Mouse (Mus musculus) kidney, embryonic 14.5 days (tissue): ENCODE data around the gene Timp3. TPM values are rescaled to one million over a fixed set of nuclear protein-coding genes. Genes with fewer than 3 reads are reported as not detected.

Experiments used
- ATAC-seq: fragments of 200-750 bp; cut with Nextera tagmentation; 2 replicates; pipeline ENCODE4 v1.8.0; 2017; ENCODE audit warnings: moderate number of reproducible peaks, mild to moderate bottlenecking, moderate TSS enrichment, moderate library complexity; ENCODE audit not compliant: low FRiP score, low TSS enrichment
- H3K27ac ChIP-seq: fragments of 300-500 bp; sonication (generic); 2 replicates; pipeline ENCODE4 v1.5.1; 2014; ENCODE audit warnings: low read depth, mild to moderate bottlenecking, low read length, moderate library complexity, mixed read lengths
- H3K27me3 ChIP-seq: fragments of 300-500 bp; sonication (generic); 2 replicates; pipeline ENCODE4 v1.6.1; 2014; ENCODE audit warnings: mild to moderate bottlenecking, low read length; ENCODE audit not compliant: control insufficient read depth, insufficient read depth
- H3K36me3 ChIP-seq: fragments of 300-500 bp; sonication (generic); 2 replicates; pipeline ENCODE4 v1.6.1; 2014; ENCODE audit warnings: low read length, mixed read lengths; ENCODE audit not compliant: control insufficient read depth, insufficient read depth
- H3K4me1 ChIP-seq: fragments of 300-500 bp; sonication (generic); 2 replicates; pipeline ENCODE4 v1.6.1; 2014; ENCODE audit warnings: low read length, mixed read lengths; ENCODE audit not compliant: control insufficient read depth, insufficient read depth
- H3K4me2 ChIP-seq: fragments of 300-500 bp; sonication (generic); replicated peaks from 2 replicates; pipeline ENCODE4 v1.6.1; 2014; ENCODE audit warnings: low read depth, mild to moderate bottlenecking, low read length
- H3K4me3 ChIP-seq: fragments of 300-500 bp; sonication (generic); 2 replicates; pipeline ENCODE4 v1.5.1; 2014; ENCODE audit warnings: mild to moderate bottlenecking, low read length
- H3K9ac ChIP-seq: fragments of 300-500 bp; sonication (generic); 2 replicates; pipeline ENCODE4 v1.6.1; 2014; ENCODE audit warnings: low read depth, mild to moderate bottlenecking, low read length, moderate library complexity
- H3K9me3 ChIP-seq: fragments of 300-500 bp; sonication (generic); 2 replicates; pipeline ENCODE4 v1.6.1; 2016; ENCODE audit warnings: low read length; ENCODE audit not compliant: control insufficient read depth
- WGBS: fragments of 180-500 bp; shearing (Covaris S2); extraction: QIAGEN DNeasy Blood & Tissue Kit; methylation state at CpG from one replicate; pipeline ENCODE4 v1.1.7; 2014; 5-methylcytosine and 5-hydroxymethylcytosine counted together
- polyA plus RNA-seq: library from polyadenylated mRNA; unstranded; fragments of >200 nt; fragmentation: Nextera tagmentation; extraction: Ambion mirVana; gene quantifications from 2 replicates; pipeline ENCODE4 v1.2.1, GENCODE M21; 2014

The Timp3 gene
- polyA plus RNA-seq, 1 experiment from 2014 or later: 60.1 TPM

GRCm38 (mm10) chr10:86317633-86318032, 17.5 kb downstream of the Timp3 start:
- no peaks in the 10 kb centered on the region for H3K9me3 ChIP-seq
- ATAC-seq: no peak
- WGBS: 84% methylated on average over 7 of the region's 7 CpGs
- H3K4me2 ChIP-seq: no peak overlapping the region
- no peaks in the 10 kb centered on the region for H3K36me3 ChIP-seq
- H3K27ac ChIP-seq: no peak overlapping the region
- no peak overlapping the region for H3K4me3 ChIP-seq
- H3K9ac ChIP-seq: no peak overlapping the region
- no peaks in the 10 kb centered on the region; the same call in 1 of the 2 replicates for H3K27me3 ChIP-seq
- peaks cover 13% of the 10 kb centered on the region; the same call in 1 of the 2 replicates for H3K4me1 ChIP-seq

GRCm38 (mm10) chr10:86318552-86319140, 18.5 kb downstream of the Timp3 start:
- no peak for ATAC-seq
- Histone ChIP-seq H3K27me3 (no peaks in the 10 kb centered on the region; the same call in 1 of the 2 replicates), H3K27ac (no peak overlapping the region), H3K4me1 (peaks cover 13% of the 10 kb centered on the region; the same call in 1 of the 2 replicates), H3K4me3 (no peak overlapping the region), H3K36me3 (no peaks in the 10 kb centered on the region), H3K4me2 (no peak overlapping the region), H3K9ac (no peak overlapping the region), H3K9me3 (no peaks in the 10 kb centered on the region)
- WGBS: 87% methylated on average over 5 of the region's 5 CpGs

GRCm38 (mm10) chr10:86319526-86319925, 19.4 kb downstream of the Timp3 start:
- no peaks in the 10 kb centered on the region for H3K9me3 ChIP-seq
- ATAC-seq: no peak
- no peak overlapping the region for H3K27ac ChIP-seq
- peaks cover 13% of the 10 kb centered on the region; the same call in 1 of the 2 replicates for H3K4me1 ChIP-seq
- no peaks in the 10 kb centered on the region; the same call in 1 of the 2 replicates for H3K27me3 ChIP-seq
- no peak overlapping the region for H3K4me3 ChIP-seq
- H3K9ac ChIP-seq: no peak overlapping the region; the same call in 1 of the 2 replicates
- H3K36me3 ChIP-seq: no peaks in the 10 kb centered on the region
- H3K4me2 ChIP-seq: no peak overlapping the region
- 29% methylated on average over 3 of the region's 3 CpGs for WGBS

- 0 out of 2 replicates have a peak, but pooled peaks cover 11% of the 10 kb centered on the region for H3K4me1 ChIP-seq
- H3K4me3 ChIP-seq: no peak overlapping the region
- no peak overlapping the region for H3K27ac ChIP-seq
- 88% methylated on average over 5 of the region's 5 CpGs for WGBS
- H3K4me2 ChIP-seq: no peak overlapping the region
- no peaks in the 10 kb centered on the region; the same call in 1 of the 2 replicates for H3K27me3 ChIP-seq
- H3K9me3 ChIP-seq: no peaks in the 10 kb centered on the region
- no peak for ATAC-seq
- H3K9ac ChIP-seq: no peak overlapping the region
- no peaks in the 10 kb centered on the region for H3K36me3 ChIP-seq
Observed at GRCm38 (mm10) chr10:86320204-86320603, 20.0 kb downstream of the Timp3 start.

- Histone ChIP-seq H3K9ac (no peak overlapping the region), H3K27ac (no peak overlapping the region), H3K4me1 (0 out of 2 replicates have a peak, but pooled peaks cover 5% of the 10 kb centered on the region), H3K36me3 (no peaks in the 10 kb centered on the region), H3K4me3 (no peak overlapping the region), H3K4me2 (no peak overlapping the region), H3K27me3 (no peaks in the 10 kb centered on the region; the same call in 1 of the 2 replicates), H3K9me3 (no peaks in the 10 kb centered on the region)
- ATAC-seq: no peak
- 90% methylated on average over 8 of the region's 8 CpGs for WGBS
Observed at GRCm38 (mm10) chr10:86321194-86321593, 21.0 kb downstream of the Timp3 start.

GRCm38 (mm10) chr10:86322006-86322405, 21.8 kb downstream of the Timp3 start:
- WGBS: 19% methylated on average over 1 of the region's 1 CpGs
- Histone ChIP-seq H3K9ac (no peak overlapping the region), H3K27ac (no peak overlapping the region), H3K4me3 (no peak overlapping the region), H3K9me3 (no peaks in the 10 kb centered on the region), H3K27me3 (no peaks in the 10 kb centered on the region; the same call in 1 of the 2 replicates), H3K4me2 (no peak overlapping the region), H3K36me3 (no peaks in the 10 kb centered on the region), H3K4me1 (0 out of 2 replicates have a peak, but pooled peaks cover 5% of the 10 kb centered on the region)
- ATAC-seq: no peak

GRCm38 (mm10) chr10:86323275-86323994, 23.3 kb downstream of the Timp3 start:
- no peak overlapping the region for H3K4me3 ChIP-seq
- no peak overlapping the region for H3K4me2 ChIP-seq
- H3K27me3 ChIP-seq: no peaks in the 10 kb centered on the region; the same call in 1 of the 2 replicates
- no peak overlapping the region for H3K27ac ChIP-seq
- no peaks in the 10 kb centered on the region for H3K9me3 ChIP-seq
- no peak overlapping the region for H3K9ac ChIP-seq
- H3K4me1 ChIP-seq: 0 out of 2 replicates have a peak, but pooled peaks cover 5% of the 10 kb centered on the region
- H3K36me3 ChIP-seq: no peaks in the 10 kb centered on the region
- no peak for ATAC-seq
- WGBS: 89% methylated on average over 4 of the region's 4 CpGs

- 0 out of 2 replicates have a peak, but pooled peaks have one; percentile 47 for ATAC-seq
- Histone ChIP-seq H3K4me1 (0 out of 2 replicates have a peak, but pooled peaks cover 5% of the 10 kb centered on the region), H3K27ac (no peak overlapping the region; the same call in none of the 2 replicates), H3K27me3 (no peaks in the 10 kb centered on the region), H3K4me2 (no peak overlapping the region), H3K36me3 (no peaks in the 10 kb centered on the region), H3K9ac (no peak overlapping the region), H3K9me3 (no peaks in the 10 kb centered on the region), H3K4me3 (no peak overlapping the region)
- 26% methylated on average over 6 of the region's 6 CpGs for WGBS
Observed at GRCm38 (mm10) chr10:86325272-86325671, 25.1 kb downstream of the Timp3 start.

GRCm38 (mm10) chr10:86328143-86328542, 28.0 kb downstream of the Timp3 start:
- WGBS: 83% methylated on average over 4 of the region's 4 CpGs

More at GRCm38 (mm10) chr10:86328143-86328542, 28.0 kb downstream of the Timp3 start:
- no peak for ATAC-seq
- Histone ChIP-seq H3K4me2 (no peak overlapping the region), H3K27ac (no peak overlapping the region), H3K27me3 (no peaks in the 10 kb centered on the region), H3K9ac (no peak overlapping the region), H3K9me3 (no peaks in the 10 kb centered on the region), H3K4me3 (no peak overlapping the region), H3K4me1 (peaks cover 6% of the 10 kb centered on the region; the same call in 1 of the 2 replicates), H3K36me3 (no peaks in the 10 kb centered on the region)
